Mouse (Mus musculus): ENCODE results near the gene Scgb1a1. TPM values are rescaled to one million over a fixed set of nuclear protein-coding genes. Genes with fewer than 3 reads are reported as not detected.

Scgb1a1 gene
- total and polyA plus RNA-seq, 3 experiments, result not detected

- TF ChIP-seq TCF12 (IDR thresholded peaks at IDR 0.05; ENCODE audit: low read depth, low read length), result peak; percentile 94
- no peak for TF ChIP-seq ZMIZ1 (IDR thresholded peaks at IDR 0.05; ENCODE audit: low read depth, low read length)
- no peak for TF ChIP-seq KAT2A (conservative IDR thresholded peaks at IDR 0.05; ENCODE audit: low read depth, low read length)
- TF ChIP-seq GATA1 (IDR thresholded peaks at IDR 0.05; ENCODE audit: low read depth, low read length), result peak; percentile 86
- no peak for TF ChIP-seq USF1 (IDR thresholded peaks at IDR 0.05; ENCODE audit: low read depth, low read length)
- TF ChIP-seq NRF1 (IDR thresholded peaks at IDR 0.05; ENCODE audit: insufficient read depth, low read depth, low read length, poor library complexity, severe bottlenecking), result no peak
- TF ChIP-seq SMC3 (IDR thresholded peaks at IDR 0.05; ENCODE audit: low read depth, low read length), result no peak
- TF ChIP-seq UBTF (IDR thresholded peaks at IDR 0.05; ENCODE audit: borderline replicate concordance, insufficient read depth, low read depth, low read length), result no peak
- 0 out of 2 replicates have a peak, but pooled peaks have one; percentile 40 for TF ChIP-seq SIN3A (IDR thresholded peaks at IDR 0.05; ENCODE audit: low read length)
- peak; percentile 82 for TF ChIP-seq MAZ (IDR thresholded peaks at IDR 0.05; ENCODE audit: low read depth, low read length)
- TF ChIP-seq POLR2AphosphoS5 (IDR thresholded peaks at IDR 0.05; ENCODE audit: borderline replicate concordance, low read depth, low read length), result no peak
- TF ChIP-seq ZNF384 (IDR thresholded peaks at IDR 0.05; ENCODE audit: low read depth, low read length), result no peak
- no peak for TF ChIP-seq ZC3H11A (IDR thresholded peaks at IDR 0.05; ENCODE audit: low read depth, low read length)
- no peak for TF ChIP-seq JUND (IDR thresholded peaks at IDR 0.05; ENCODE audit: low read depth, low read length)
- TF ChIP-seq ELF1 (IDR thresholded peaks at IDR 0.05; ENCODE audit: low read depth, low read length), result peak; percentile 69
- TF ChIP-seq E2F4 (IDR thresholded peaks at IDR 0.05; ENCODE audit: borderline replicate concordance, low read depth, low read length), result no peak
- TF ChIP-seq USF2 (IDR thresholded peaks at IDR 0.05; ENCODE audit: borderline replicate concordance in 1 of 2, insufficient read depth in 1 of 2, low read depth in 1 of 2, low read length in 2 of 2), result no peak
- TF ChIP-seq MEF2A (IDR thresholded peaks at IDR 0.05; ENCODE audit: extremely low read depth, insufficient replicate concordance, low read depth, low read length, poor library complexity, severe bottlenecking), result no peak
- TF ChIP-seq EP300 (IDR thresholded peaks at IDR 0.05; ENCODE audit: low read depth in 1 of 2, low read length in 2 of 2), result peak; percentile 95
- TF ChIP-seq MAX (IDR thresholded peaks at IDR 0.05; ENCODE audit: low read length), result no peak
- TF ChIP-seq NELFE (IDR thresholded peaks at IDR 0.05; ENCODE audit: low read depth, low read length), result no peak
Observed at GRCm38 (mm10) chr19:9062822-9063221, 24.9 kb downstream of the Scgb1a1 start (continued).

- Histone ChIP-seq H3K4me1 (ENCODE audit: control insufficient read depth in 1 of 2, insufficient read depth in 2 of 2, low read length in 2 of 2) (peaks cover 35 to 78% of the 10 kb centered on the region in 2 experiments), H3K27ac (ENCODE audit: control insufficient read depth, low read depth, low read length) (no peak overlapping the region), H3K79me2 (ENCODE audit: control insufficient read depth, insufficient read depth, low read length, poor library complexity) (no peaks in the 10 kb centered on the region), H3K9ac (ENCODE audit: control insufficient read depth, low read depth, low read length, poor library complexity, severe bottlenecking) (no peak overlapping the region), H3K36me3 (ENCODE audit: control insufficient read depth in 1 of 2, insufficient read depth in 2 of 2, low read length in 2 of 2) (peaks cover 0 to 78% of the 10 kb centered on the region in 2 experiments; a peak in 2 of 4 replicates), H3K27me3 (ENCODE audit: control insufficient read depth in 1 of 2, insufficient read depth in 2 of 2, low read length in 2 of 2) (no peaks in the 10 kb centered on the region), H3K9me3 (replicated peaks; ENCODE audit: insufficient read depth, low read length) (no peaks in the 10 kb centered on the region), H3K4me3 (ENCODE audit: control insufficient read depth in 1 of 2, insufficient read depth in 1 of 2, low read depth in 2 of 2, low read length in 2 of 2) (no peak overlapping the region)
- TF ChIP-seq NRF1 (IDR thresholded peaks at IDR 0.05; ENCODE audit: insufficient read depth, low read depth, low read length, poor library complexity, severe bottlenecking), result no peak
- TF ChIP-seq USF1 (IDR thresholded peaks at IDR 0.05; ENCODE audit: low read depth, low read length), result no peak
- no peak for TF ChIP-seq BHLHE40 (IDR thresholded peaks at IDR 0.05; ENCODE audit: borderline replicate concordance, low read depth, low read length)
- no peak for TF ChIP-seq CTCF (IDR thresholded peaks at IDR 0.05 in 2 of 3, conservative IDR thresholded peaks at IDR 0.05 in 1 of 3; ENCODE audit: control insufficient read depth in 1 of 3, insufficient read depth in 1 of 3, low read depth in 2 of 3, low read length in 3 of 3, poor library complexity in 1 of 3, severe bottlenecking in 1 of 3)
- TF ChIP-seq RAD21 (IDR thresholded peaks at IDR 0.05; ENCODE audit: low read depth, low read length), result no peak
- TF ChIP-seq SMC3 (IDR thresholded peaks at IDR 0.05; ENCODE audit: low read depth, low read length), result no peak
- TF ChIP-seq MXI1 (IDR thresholded peaks at IDR 0.05; ENCODE audit: low read depth, low read length), result no peak
- no peak for TF ChIP-seq KAT2A (conservative IDR thresholded peaks at IDR 0.05; ENCODE audit: low read depth, low read length)
- DNase-seq (ENCODE audit: low read depth, low spot score), result no peak
Observed at GRCm38 (mm10) chr19:9061221-9061893, 26.4 kb downstream of the Scgb1a1 start.

Data from MEL (cell line).